Mouse (Mus musculus) midbrain, embryonic 11.5 days (tissue): ENCODE results near the gene Tm4sf1. TPM values are rescaled to one million over a fixed set of nuclear protein-coding genes. Genes with fewer than 3 reads are reported as not detected.

Experiments used
- ATAC-seq: fragments of 200-750 bp; cut with Nextera tagmentation; 2 replicates; pipeline ENCODE4 v1.8.0; 2017; ENCODE audit warnings: moderate TSS enrichment, moderate library complexity; ENCODE audit not compliant: low FRiP score
- DNase-seq: peaks from one replicate; pipeline ENCODE4 v3.0.0; 2015; ENCODE audit warnings: low spot score; ENCODE audit errors: missing footprints
- H3K27ac ChIP-seq: fragments of 300-500 bp; sonication (generic); 2 replicates; pipeline ENCODE4 v1.5.1; 2014; ENCODE audit warnings: low read depth, low read length
- H3K27me3 ChIP-seq: fragments of 300-500 bp; sonication (generic); 2 replicates; pipeline ENCODE4 v1.6.1; 2014; ENCODE audit warnings: mild to moderate bottlenecking, low read length, moderate library complexity, mixed read lengths; ENCODE audit not compliant: control insufficient read depth, insufficient read depth
- H3K36me3 ChIP-seq: fragments of 300-500 bp; sonication (generic); 2 replicates; pipeline ENCODE4 v1.6.1; 2014; ENCODE audit warnings: mild to moderate bottlenecking, low read length, moderate library complexity, mixed read lengths; ENCODE audit not compliant: control insufficient read depth, insufficient read depth
- H3K4me1 ChIP-seq: fragments of 300-500 bp; sonication (generic); 2 replicates; pipeline ENCODE4 v1.6.1; 2014; ENCODE audit warnings: low read length; ENCODE audit not compliant: control insufficient read depth, insufficient read depth
- H3K4me2 ChIP-seq: fragments of 300-500 bp; sonication (generic); 2 replicates; pipeline ENCODE4 v1.6.1; 2014; ENCODE audit warnings: mild to moderate bottlenecking, moderate library complexity
- H3K4me3 ChIP-seq: fragments of 300-500 bp; sonication (generic); 2 replicates; pipeline ENCODE4 v1.5.1; 2014; ENCODE audit warnings: low read depth, low read length
- H3K9ac ChIP-seq: fragments of 300-500 bp; sonication (generic); 2 replicates; pipeline ENCODE4 v1.6.1; 2014; ENCODE audit warnings: low read length
- H3K9me3 ChIP-seq: fragments of 300-500 bp; sonication (generic); 2 replicates; pipeline ENCODE4 v1.6.1; 2016; ENCODE audit warnings: low read length; ENCODE audit not compliant: control insufficient read depth
- WGBS: fragments of 180-500 bp; shearing (Covaris S2); extraction: QIAGEN DNeasy Blood & Tissue Kit; methylation state at CpG from one replicate; pipeline ENCODE4 v1.1.7; 2014; 5-methylcytosine and 5-hydroxymethylcytosine counted together
- polyA plus RNA-seq: library from polyadenylated mRNA; unstranded; fragments of >200 nt; fragmentation: Nextera tagmentation; extraction: Ambion mirVana; gene quantifications from 2 replicates; pipeline ENCODE4 v1.2.1, GENCODE M21; 2014

The Tm4sf1 gene
- polyA plus RNA-seq: 30.6 and 31.7 TPM in 2 replicates

- Histone ChIP-seq H3K27ac (no peak within 1 kb of the TSS), H3K4me2 (no peak within 1 kb of the TSS), H3K4me3 (no peak within 1 kb of the TSS), H3K9me3 (no peaks in the 10 kb centered on the region), H3K27me3 (no peaks in the 10 kb centered on the region), H3K9ac (no peak within 1 kb of the TSS), H3K36me3 (no peaks in the 10 kb centered on the region), H3K4me1 (no peaks in the 10 kb centered on the region)
- WGBS: 59% methylated on average over 2 of the region's 2 CpGs
- no peak for DNase-seq
- peak; percentile 40; the same call in 1 of the 2 replicates for ATAC-seq
Observed at GRCm38 (mm10) chr3:57301921-57302539, at the start of gene Tm4sf1. TSS of gene Tm4sf1 (minus strand) at chr3:57301988.

GRCm38 (mm10) chr3:57344811-57345210 is 43.0 kb upstream of the Tm4sf1 start:
- Histone ChIP-seq H3K9ac (no peak overlapping the region), H3K4me1 (no peaks in the 10 kb centered on the region), H3K27me3 (no peaks in the 10 kb centered on the region), H3K9me3 (no peaks in the 10 kb centered on the region), H3K4me3 (no peak overlapping the region), H3K4me2 (no peak overlapping the region), H3K36me3 (no peaks in the 10 kb centered on the region), H3K27ac (no peak overlapping the region)
- ATAC-seq: no peak
- WGBS: 81% methylated on average over 5 of the region's 5 CpGs
- no peak for DNase-seq

GRCm38 (mm10) chr3:57343837-57344607 is 42.2 kb upstream of the Tm4sf1 start:
- DNase-seq: no peak
- no peak overlapping the region for H3K9ac ChIP-seq
- 72% methylated on average over 11 of the region's 11 CpGs for WGBS
- H3K4me1 ChIP-seq: no peaks in the 10 kb centered on the region
- no peak overlapping the region for H3K4me2 ChIP-seq
- H3K36me3 ChIP-seq: no peaks in the 10 kb centered on the region
- H3K4me3 ChIP-seq: no peak overlapping the region
- H3K9me3 ChIP-seq: no peaks in the 10 kb centered on the region
- ATAC-seq: no peak
- H3K27me3 ChIP-seq: no peaks in the 10 kb centered on the region
- H3K27ac ChIP-seq: no peak overlapping the region

- 85% methylated on average over 4 of the region's 4 CpGs for WGBS
Observed at GRCm38 (mm10) chr3:57342976-57343375, 41.2 kb upstream of the Tm4sf1 start.

GRCm38 (mm10) chr3:57341321-57341720 is 39.5 kb upstream of the Tm4sf1 start:
- Histone ChIP-seq H3K4me2 (no peak overlapping the region), H3K9me3 (no peaks in the 10 kb centered on the region), H3K27me3 (no peaks in the 10 kb centered on the region), H3K4me3 (no peak overlapping the region), H3K27ac (no peak overlapping the region), H3K9ac (no peak overlapping the region), H3K4me1 (no peaks in the 10 kb centered on the region), H3K36me3 (no peaks in the 10 kb centered on the region)
- WGBS: 75% methylated on average over 3 of the region's 3 CpGs
- DNase-seq (no peak), ATAC-seq (no peak)

More at GRCm38 (mm10) chr3:57342976-57343375, 41.2 kb upstream of the Tm4sf1 start:
- no peak overlapping the region for H3K4me3 ChIP-seq
- DNase-seq: no peak
- no peak overlapping the region for H3K9ac ChIP-seq
- no peak for ATAC-seq
- H3K27me3 ChIP-seq: no peaks in the 10 kb centered on the region
- H3K4me2 ChIP-seq: no peak overlapping the region
- H3K27ac ChIP-seq: no peak overlapping the region
- no peaks in the 10 kb centered on the region for H3K36me3 ChIP-seq
- no peaks in the 10 kb centered on the region for H3K9me3 ChIP-seq
- H3K4me1 ChIP-seq: no peaks in the 10 kb centered on the region

GRCm38 (mm10) chr3:57335080-57335815 is 33.5 kb upstream of the Tm4sf1 start:
- no peaks in the 10 kb centered on the region for H3K27me3 ChIP-seq
- H3K27ac ChIP-seq: no peak overlapping the region
- H3K4me2 ChIP-seq: no peak overlapping the region
- no peak overlapping the region for H3K4me3 ChIP-seq
- H3K36me3 ChIP-seq: no peaks in the 10 kb centered on the region
- ATAC-seq (no peak), DNase-seq (no peak)
- 86% methylated on average over 3 of the region's 3 CpGs for WGBS
- H3K9me3 ChIP-seq: no peaks in the 10 kb centered on the region
- no peaks in the 10 kb centered on the region for H3K4me1 ChIP-seq
- H3K9ac ChIP-seq: no peak overlapping the region

- Histone ChIP-seq H3K27me3 (no peaks in the 10 kb centered on the region), H3K4me1 (no peaks in the 10 kb centered on the region), H3K9ac (no peak overlapping the region), H3K9me3 (no peaks in the 10 kb centered on the region; the same call in 1 of the 2 replicates), H3K36me3 (no peaks in the 10 kb centered on the region), H3K27ac (no peak overlapping the region), H3K4me3 (no peak overlapping the region), H3K4me2 (no peak overlapping the region)
- WGBS: 89% methylated on average over 4 of the region's 6 CpGs
- DNase-seq: no peak
- ATAC-seq: no peak
Observed at GRCm38 (mm10) chr3:57327941-57328340, 26.2 kb upstream of the Tm4sf1 start.

- Histone ChIP-seq H3K9me3 (no peaks in the 10 kb centered on the region), H3K4me3 (no peak overlapping the region), H3K27me3 (no peaks in the 10 kb centered on the region), H3K4me1 (no peaks in the 10 kb centered on the region), H3K9ac (no peak overlapping the region), H3K27ac (no peak overlapping the region), H3K36me3 (no peaks in the 10 kb centered on the region), H3K4me2 (no peak overlapping the region)
- WGBS: 90% methylated on average over 3 of the region's 3 CpGs
- ATAC-seq (no peak), DNase-seq (no peak)
Observed at GRCm38 (mm10) chr3:57307076-57307475, 5.3 kb upstream of the Tm4sf1 start.

GRCm38 (mm10) chr3:57305564-57305963 is 3.8 kb upstream of the Tm4sf1 start:
- ATAC-seq: no peak
- Histone ChIP-seq H3K4me1 (no peaks in the 10 kb centered on the region), H3K36me3 (no peaks in the 10 kb centered on the region), H3K27me3 (no peaks in the 10 kb centered on the region), H3K27ac (no peak overlapping the region), H3K9me3 (no peaks in the 10 kb centered on the region), H3K4me2 (no peak overlapping the region), H3K4me3 (no peak overlapping the region), H3K9ac (no peak overlapping the region)
- DNase-seq: peak; percentile 2
- WGBS: 87% methylated on average over 4 of the region's 4 CpGs
